16 mouse cellular contexts compared by ENCODE assay signal in the genomic region with DNA sequence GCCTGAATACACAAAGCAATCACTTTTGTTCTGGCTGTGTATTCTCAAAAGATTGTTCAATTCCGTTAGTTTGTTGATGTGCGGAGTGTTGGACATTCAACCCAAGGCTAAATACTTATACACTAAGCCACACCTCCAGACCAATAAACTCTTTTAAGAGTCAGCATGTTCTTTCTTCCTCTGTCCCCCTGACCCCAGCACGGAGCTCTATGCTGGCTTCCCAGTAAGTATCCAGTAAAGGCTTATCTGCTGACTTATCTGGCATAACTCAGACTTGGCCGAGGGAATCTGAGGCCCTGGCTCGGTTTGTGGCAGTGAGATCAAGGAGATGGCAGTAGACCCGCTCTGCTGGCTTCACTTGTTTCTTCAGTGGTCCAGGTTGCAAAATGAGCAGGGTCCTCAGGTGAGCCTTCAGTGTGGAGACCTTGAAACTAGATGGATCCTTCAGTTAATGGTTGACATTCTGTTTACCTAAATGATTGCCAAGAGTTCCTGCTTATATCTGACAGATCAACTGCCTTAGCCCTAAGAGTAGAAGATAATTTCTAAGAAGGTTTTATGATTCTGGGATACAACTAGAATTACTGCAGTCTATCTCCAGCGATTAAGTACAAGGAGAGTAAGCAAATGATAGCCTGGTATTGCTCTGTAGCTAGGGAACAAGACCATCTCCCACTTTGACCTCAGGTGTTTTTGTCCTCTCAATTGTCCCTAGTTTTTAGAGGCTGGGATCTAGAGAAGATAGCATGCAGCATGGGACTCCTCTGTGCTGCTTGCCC. TPM values are rescaled to one million over a fixed set of nuclear protein-coding genes. Genes with fewer than 3 reads are reported as not detected.
DNase-seq lines count a peak whose midpoint lies in the region; ATAC-seq and TF ChIP-seq lines count a peak whose summit lies in the region.
"Had no signal": no experiment of that assay in that cellular context is flagged by ENCODE, and none has a peak within 500 bp of the region (broad histone marks: within the 10 kb centered on the region; RNA-seq: fewer than 3 reads in every experiment).

A gene (plus strand): TSS at position 189 of the 779 bp plus-strand sequence.

- no peak within 1 kb of the TSS for H3K4me3 ChIP-seq in kidney, postnatal 0 days (replicated peaks; ENCODE audit: low read depth, low read length)
- H3K4me3 ChIP-seq in small intestine, adult 2 months (ENCODE audit: low read depth, low read length) = peak within 1 kb of the TSS; percentile 58
- H3K4me3 ChIP-seq: heart, embryonic 15.5 days; limb, embryonic 13.5 days; myocyte had no signal

- H3K27me3 ChIP-seq in kidney, postnatal 0 days (ENCODE audit: insufficient read depth, low read length) = no peaks in the 10 kb centered on the region
- no peaks in the 10 kb centered on the region for H3K27me3 ChIP-seq in small intestine, adult 2 months (ENCODE audit: control insufficient read depth, insufficient read depth, low read length)
- H3K27me3 ChIP-seq: CH12.LX; heart, embryonic 15.5 days had no signal

- no peak within 1 kb of the TSS for H3K9ac ChIP-seq in kidney, postnatal 0 days (ENCODE audit: low read depth, low read length)
- H3K9ac ChIP-seq: heart, embryonic 15.5 days; limb, embryonic 13.5 days had no signal

- 67% methylated on average over 7 of the region's 7 CpGs for WGBS in kidney, postnatal 0 days
- WGBS in small intestine, adult 2 months = 34% methylated on average over 7 of the region's 7 CpGs

- no peak for TF ChIP-seq POLR2A in small intestine, adult 2 months (IDR thresholded peaks at IDR 0.05; ENCODE audit: low read depth, low read length)

- H3K4me1 ChIP-seq in kidney, postnatal 0 days (replicated peaks; ENCODE audit: insufficient read depth, low read length) = no peaks in the 10 kb centered on the region
- no peaks in the 10 kb centered on the region; the same call in 1 of the 2 replicates for H3K4me1 ChIP-seq in small intestine, adult 2 months (ENCODE audit: control insufficient read depth, insufficient read depth, insufficient read length, low read length)
- H3K4me1 ChIP-seq: heart, embryonic 15.5 days; limb, embryonic 13.5 days had no signal

- peak within 1 kb of the TSS; percentile 10; the same call in 1 of the 2 replicates for H3K4me2 ChIP-seq in kidney, postnatal 0 days (ENCODE audit: low read length)
- H3K4me2 ChIP-seq: heart, embryonic 15.5 days; limb, embryonic 13.5 days; midbrain, embryonic 11.5 days had no signal

- no peaks in the 10 kb centered on the region for H3K36me3 ChIP-seq in kidney, postnatal 0 days (ENCODE audit: insufficient read depth, low read length)
- H3K36me3 ChIP-seq in small intestine, adult 2 months (ENCODE audit: control insufficient read depth, insufficient read depth, low read length) = no peaks in the 10 kb centered on the region
- H3K36me3 ChIP-seq: heart, embryonic 15.5 days; limb, embryonic 13.5 days had no signal

- ATAC-seq in kidney, postnatal 0 days (replicated peaks; ENCODE audit: low FRiP score, low read depth) = peak; percentile 76
- ATAC-seq: hindbrain, embryonic 16.5 days had no signal

- H3K9me3 ChIP-seq in kidney, postnatal 0 days (replicated peaks; ENCODE audit: low read length) = no peaks in the 10 kb centered on the region
- H3K9me3 ChIP-seq: heart, embryonic 15.5 days; limb, embryonic 13.5 days had no signal

- no peak for TF ChIP-seq CTCF in kidney, postnatal 0 days (IDR thresholded peaks at IDR 0.05; ENCODE audit: low read depth)
- no peak for TF ChIP-seq CTCF in small intestine, adult 2 months (IDR thresholded peaks at IDR 0.05; ENCODE audit: extremely low read depth, insufficient read length, insufficient replicate concordance, low read depth, low read length)

- peak within 1 kb of the TSS; percentile 66 for H3K27ac ChIP-seq in kidney, postnatal 0 days
- peak within 1 kb of the TSS; percentile 89 for H3K27ac ChIP-seq in small intestine, adult 2 months (ENCODE audit: insufficient read depth, low read depth, low read length)
- H3K27ac ChIP-seq: heart, embryonic 15.5 days; limb, embryonic 13.5 days had no signal

- DNase-seq in adrenal gland, postnatal 10 days = no peak
- no peak for DNase-seq in adrenal gland, adult 18-20 months (ENCODE audit: low spot score in 2 of 2)
- no peak for DNase-seq in layer of hippocampus, adult 18-20 months (ENCODE audit: low spot score in 2 of 2)
- DNase-seq in layer of hippocampus, adult 11-12 months (ENCODE audit: low spot score) = no peak
- no peak for DNase-seq in kidney, postnatal 0 days (ENCODE audit: low spot score)
- DNase-seq in embryo, embryonic 9.5 days (ENCODE audit: extremely low spot score) = no peak
- DNase-seq in ovary, postnatal 14 days (ENCODE audit: low spot score) = no peak
- DNase-seq: cerebellum, adult 9-10 months; thymus, postnatal 25 days had no signal

RNA-seq across cellular contexts. Expression of the gene that starts here (rescaled TPM):
- 10 to 100 TPM; 42.2 to 80.7 TPM for total RNA-seq in adrenal gland, postnatal 10 days (2021)
- total RNA-seq in adrenal gland, adult 18-20 months (2021) = not detected
- total RNA-seq in layer of hippocampus, adult 18-20 months (2021) = 10 to 100 TPM; 13.9 to 14.4 TPM
- polyA plus RNA-seq in kidney, postnatal 0 days (2015; fragmentation: Nextera tagmentation; extraction: Ambion mirVana) = 49.8 and 52.9 TPM in 2 replicates
- polyA plus RNA-seq in small intestine, adult 2 months (2012; rRNA removed) = 88.8 and 125 TPM in 2 replicates
- total RNA-seq: CH12.LX had no signal
- polyA plus RNA-seq: limb, embryonic 13.5 days; midbrain, embryonic 11.5 days; myocyte had no signal

Comparison
In these comparisons a context has a peak if more than half of its experiments do, and no peak if none do; other contexts are left out.
1. RNA of the gene that starts here (total RNA-seq): 42.2 to 80.7 TPM in adrenal gland, postnatal 10 days and 13.9 to 14.4 TPM in layer of hippocampus, adult 18-20 months; not detected in adrenal gland, adult 18-20 months; every median in the first group is over 10 times any median in the second.